Mouse (Mus musculus): ENCODE measurements around the gene Tango2. TPM values are rescaled to one million over a fixed set of nuclear protein-coding genes. Genes with fewer than 3 reads are reported as not detected.

The Tango2 gene
- polyA plus RNA-seq, 1 experiment from 2014 or later, result 16.9 TPM

DNA sequence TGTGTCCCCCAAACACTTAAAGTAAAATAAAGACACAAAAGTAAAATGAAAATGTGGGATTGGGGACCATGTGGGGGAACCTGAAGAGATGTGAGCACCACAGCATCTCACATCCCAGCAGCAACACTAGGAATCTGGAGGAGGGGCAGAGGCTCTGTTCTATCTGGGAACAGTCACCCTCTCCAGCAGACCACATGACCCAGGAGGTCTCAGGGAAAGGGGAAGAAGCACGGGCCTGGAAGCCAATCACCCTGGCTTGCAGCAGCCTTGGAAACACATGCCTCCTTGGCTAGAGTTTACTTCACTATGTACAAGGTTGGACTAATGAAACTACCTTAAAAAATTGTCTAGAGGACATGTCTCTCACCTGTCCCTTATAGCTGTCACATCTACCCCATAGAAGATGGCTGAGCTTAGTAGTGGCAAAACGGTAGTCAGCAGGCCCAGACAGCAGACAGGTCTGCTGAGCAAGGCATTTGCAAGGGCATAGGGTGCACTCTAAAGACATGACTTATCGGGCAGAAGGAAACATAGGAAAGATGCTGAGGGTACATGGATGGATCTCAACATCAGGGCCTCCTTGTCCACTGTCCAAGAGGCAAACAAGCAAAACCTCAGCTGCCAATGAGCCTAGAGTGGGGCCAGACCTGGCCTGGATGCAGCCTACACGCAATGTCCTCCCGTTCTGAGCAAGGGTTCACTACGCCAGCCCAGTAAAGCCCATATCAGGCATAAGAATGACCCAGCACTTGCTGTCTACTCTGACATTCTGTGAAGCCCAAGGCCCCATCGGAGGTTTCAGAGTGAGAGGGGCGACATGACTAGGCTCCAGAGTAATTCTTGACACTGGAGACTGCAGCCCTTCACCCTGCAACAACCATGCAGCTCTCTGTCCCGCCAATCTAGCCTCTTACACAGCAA is 5.0 kb downstream of the Tango2 start:
- ATAC-seq (ENCODE audit: low FRiP score, low TSS enrichment) (no peak), DNase-seq (ENCODE audit: low spot score) (no peak)
- Histone ChIP-seq H3K4me2 (replicated peaks; ENCODE audit: low read depth) (peak overlapping the region; percentile 77), H3K4me1 (replicated peaks; ENCODE audit: control insufficient read depth, insufficient read depth) (0 out of 2 replicates have a peak, but pooled peaks cover 8% of the 10 kb centered on the region), H3K36me3 (ENCODE audit: control insufficient read depth, insufficient read depth, low read length) (no peaks in the 10 kb centered on the region), H3K9me3 (ENCODE audit: control insufficient read depth, low read length) (no peaks in the 10 kb centered on the region), H3K27me3 (ENCODE audit: control insufficient read depth, insufficient read depth, low read length) (no peaks in the 10 kb centered on the region), H3K9ac (ENCODE audit: low read length) (peak overlapping the region; percentile 67), H3K4me3 (ENCODE audit: low read depth, low read length) (peak overlapping the region; percentile 61), H3K27ac (replicated peaks) (peak overlapping the region; percentile 53; the same call in 1 of the 2 replicates)
- no peak for TF ChIP-seq CTCF (IDR thresholded peaks at IDR 0.05; ENCODE audit: low read depth)
- TF ChIP-seq EP300 (optimal IDR thresholded peaks at IDR 0.05), result no peak
- 34% methylated on average over 9 of the region's 9 CpGs for WGBS

- 79% methylated on average over 2 of the region's 2 CpGs for WGBS
- Histone ChIP-seq H3K9ac (ENCODE audit: low read length) (no peak overlapping the region), H3K4me1 (replicated peaks; ENCODE audit: control insufficient read depth, insufficient read depth) (0 out of 2 replicates have a peak, but pooled peaks cover 8% of the 10 kb centered on the region), H3K4me3 (ENCODE audit: low read depth, low read length) (no peak overlapping the region), H3K27ac (replicated peaks) (no peak overlapping the region), H3K4me2 (replicated peaks; ENCODE audit: low read depth) (no peak overlapping the region), H3K36me3 (ENCODE audit: control insufficient read depth, insufficient read depth, low read length) (no peaks in the 10 kb centered on the region), H3K9me3 (ENCODE audit: control insufficient read depth, low read length) (no peaks in the 10 kb centered on the region), H3K27me3 (ENCODE audit: control insufficient read depth, insufficient read depth, low read length) (no peaks in the 10 kb centered on the region)
- ATAC-seq (ENCODE audit: low FRiP score, low TSS enrichment) (no peak), DNase-seq (ENCODE audit: low spot score) (no peak)
- TF ChIP-seq CTCF (IDR thresholded peaks at IDR 0.05; ENCODE audit: low read depth) (no peak), EP300 (optimal IDR thresholded peaks at IDR 0.05) (no peak)
Measured at GRCm38 (mm10) chr16:18342076-18342475, 5.8 kb downstream of the Tango2 start.

DNA sequence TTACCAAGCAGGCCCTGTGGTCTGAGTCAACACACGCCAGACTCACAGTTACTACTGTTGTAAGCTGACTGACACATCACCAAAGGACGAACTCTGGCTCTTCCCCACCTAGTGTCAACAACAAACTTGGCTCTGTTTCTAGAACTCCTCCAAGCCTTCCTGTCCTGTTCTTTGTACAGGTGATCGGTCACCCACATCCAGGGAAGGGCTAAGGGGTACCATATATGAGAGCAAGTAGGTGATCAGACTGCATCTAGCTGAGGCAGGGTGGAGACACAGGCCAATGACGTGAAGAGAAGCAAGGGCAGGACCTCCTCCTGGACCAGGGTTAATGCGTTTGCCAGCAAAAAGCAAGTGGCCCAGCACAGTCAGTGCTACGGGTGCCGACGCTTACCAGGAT is 6.3 kb downstream of the Tango2 start:
- DNase-seq (ENCODE audit: low spot score) (no peak), ATAC-seq (ENCODE audit: low FRiP score, low TSS enrichment) (no peak)
- H3K27ac ChIP-seq (replicated peaks), result no peak overlapping the region
- no peak overlapping the region for H3K4me3 ChIP-seq (ENCODE audit: low read depth, low read length)
- no peaks in the 10 kb centered on the region for H3K9me3 ChIP-seq (ENCODE audit: control insufficient read depth, low read length)
- 83% methylated on average over 8 of the region's 8 CpGs for WGBS
- no peak overlapping the region for H3K9ac ChIP-seq (ENCODE audit: low read length)
- no peaks in the 10 kb centered on the region for H3K36me3 ChIP-seq (ENCODE audit: control insufficient read depth, insufficient read depth, low read length)
- 0 out of 2 replicates have a peak, but pooled peaks cover 8% of the 10 kb centered on the region for H3K4me1 ChIP-seq (replicated peaks; ENCODE audit: control insufficient read depth, insufficient read depth)
- no peak overlapping the region for H3K4me2 ChIP-seq (replicated peaks; ENCODE audit: low read depth)
- TF ChIP-seq EP300 (optimal IDR thresholded peaks at IDR 0.05) (no peak), CTCF (IDR thresholded peaks at IDR 0.05; ENCODE audit: low read depth) (no peak)
- no peaks in the 10 kb centered on the region for H3K27me3 ChIP-seq (ENCODE audit: control insufficient read depth, insufficient read depth, low read length)

DNA sequence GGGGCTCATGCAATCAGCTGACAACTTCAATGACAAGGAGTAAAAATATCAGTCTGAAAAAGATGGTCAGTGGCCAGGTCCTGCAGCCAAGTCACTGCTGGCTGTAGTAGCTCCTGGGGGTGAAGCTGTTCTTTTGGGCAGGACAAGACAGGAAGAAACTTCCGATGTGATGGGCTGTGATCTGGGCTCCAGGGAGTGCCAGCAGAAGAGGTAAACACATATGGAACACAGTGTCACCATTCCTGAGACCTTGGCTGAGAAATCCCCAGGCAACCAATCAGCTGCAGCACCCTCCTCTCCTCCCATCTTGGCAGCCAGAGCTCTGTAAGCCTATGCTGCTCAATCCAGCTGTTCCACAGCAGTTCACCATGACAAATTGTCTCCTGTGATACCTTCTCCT is 8.0 kb downstream of the Tango2 start:
- H3K36me3 ChIP-seq (ENCODE audit: control insufficient read depth, insufficient read depth, low read length), result no peaks in the 10 kb centered on the region
- no peaks in the 10 kb centered on the region for H3K27me3 ChIP-seq (ENCODE audit: control insufficient read depth, insufficient read depth, low read length)
- H3K4me1 ChIP-seq (replicated peaks; ENCODE audit: control insufficient read depth, insufficient read depth), result 0 out of 2 replicates have a peak, but pooled peaks cover 8% of the 10 kb centered on the region
- WGBS, result 38% methylated on average over 1 of the region's 1 CpGs
- no peak for ATAC-seq (ENCODE audit: low FRiP score, low TSS enrichment)
- DNase-seq (ENCODE audit: low spot score), result no peak
- no peak overlapping the region for H3K4me3 ChIP-seq (ENCODE audit: low read depth, low read length)
- H3K27ac ChIP-seq (replicated peaks), result no peak overlapping the region
- no peaks in the 10 kb centered on the region for H3K9me3 ChIP-seq (ENCODE audit: control insufficient read depth, low read length)
- no peak for TF ChIP-seq EP300 (optimal IDR thresholded peaks at IDR 0.05)
- no peak for TF ChIP-seq CTCF (IDR thresholded peaks at IDR 0.05; ENCODE audit: low read depth)
- no peak overlapping the region for H3K4me2 ChIP-seq (replicated peaks; ENCODE audit: low read depth)
- no peak overlapping the region for H3K9ac ChIP-seq (ENCODE audit: low read length)

- 89% methylated on average over 4 of the region's 4 CpGs for WGBS
- no peak for ATAC-seq (ENCODE audit: low FRiP score, low TSS enrichment)
- TF ChIP-seq CTCF (IDR thresholded peaks at IDR 0.05; ENCODE audit: low read depth) (no peak), EP300 (optimal IDR thresholded peaks at IDR 0.05) (no peak)
Measured at GRCm38 (mm10) chr16:18337261-18337660, 10.6 kb downstream of the Tango2 start.

DNA sequence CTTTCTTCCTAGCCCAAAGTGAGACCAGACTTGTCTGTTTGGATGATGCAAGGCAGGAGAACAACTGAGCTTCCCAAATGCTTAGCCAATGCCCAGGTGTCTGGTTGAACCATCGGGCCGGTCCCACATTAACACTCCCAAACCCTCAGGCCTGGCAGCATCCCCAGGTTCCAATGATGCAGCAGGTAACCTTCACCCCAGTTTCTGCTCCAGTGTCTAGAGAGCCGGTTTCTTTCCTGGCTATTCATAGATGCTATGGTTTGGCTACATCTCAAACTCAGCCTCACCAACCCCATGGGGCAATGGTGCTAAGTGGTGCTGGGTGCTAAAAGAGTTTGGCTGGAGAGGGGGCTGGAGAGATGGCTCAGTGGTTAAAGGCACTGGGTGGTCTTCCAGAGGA is 11.9 kb downstream of the Tango2 start:
- Histone ChIP-seq H3K4me3 (ENCODE audit: low read depth, low read length) (no peak overlapping the region), H3K9me3 (ENCODE audit: control insufficient read depth, low read length) (no peaks in the 10 kb centered on the region), H3K9ac (ENCODE audit: low read length) (no peak overlapping the region), H3K36me3 (ENCODE audit: control insufficient read depth, insufficient read depth, low read length) (no peaks in the 10 kb centered on the region), H3K4me2 (replicated peaks; ENCODE audit: low read depth) (no peak overlapping the region), H3K4me1 (replicated peaks; ENCODE audit: control insufficient read depth, insufficient read depth) (no peaks in the 10 kb centered on the region), H3K27ac (replicated peaks) (no peak overlapping the region), H3K27me3 (ENCODE audit: control insufficient read depth, insufficient read depth, low read length) (no peaks in the 10 kb centered on the region)
- WGBS, result 93% methylated on average over 3 of the region's 3 CpGs
- DNase-seq (ENCODE audit: low spot score) (no peak), ATAC-seq (ENCODE audit: low FRiP score, low TSS enrichment) (no peak)
- TF ChIP-seq CTCF (IDR thresholded peaks at IDR 0.05; ENCODE audit: low read depth) (no peak), EP300 (optimal IDR thresholded peaks at IDR 0.05) (no peak)

More at GRCm38 (mm10) chr16:18337261-18337660, 10.6 kb downstream of the Tango2 start:
- no peak overlapping the region for H3K9ac ChIP-seq (ENCODE audit: low read length)
- H3K36me3 ChIP-seq (ENCODE audit: control insufficient read depth, insufficient read depth, low read length), result no peaks in the 10 kb centered on the region
- no peaks in the 10 kb centered on the region for H3K27me3 ChIP-seq (ENCODE audit: control insufficient read depth, insufficient read depth, low read length)
- DNase-seq (ENCODE audit: low spot score), result no peak
- no peak overlapping the region for H3K27ac ChIP-seq (replicated peaks)
- no peak overlapping the region for H3K4me2 ChIP-seq (replicated peaks; ENCODE audit: low read depth)
- H3K4me3 ChIP-seq (ENCODE audit: low read depth, low read length), result no peak overlapping the region
- no peaks in the 10 kb centered on the region for H3K9me3 ChIP-seq (ENCODE audit: control insufficient read depth, low read length)
- no peaks in the 10 kb centered on the region for H3K4me1 ChIP-seq (replicated peaks; ENCODE audit: control insufficient read depth, insufficient read depth)

Data from stomach, postnatal 0 days (tissue).